Mouse (Mus musculus) bone marrow macrophage, adult 2 months (primary cell): ENCODE data around the gene Spats1.

Experiments used
- CTCF ChIP-seq: IDR thresholded peaks from 2 replicates; pipeline ENCODE4 v1.5.1; 2012; ENCODE audit warnings: low read depth, mild to moderate bottlenecking, low read length, moderate library complexity
- POLR2A ChIP-seq: IDR thresholded peaks from 2 replicates; pipeline ENCODE4 v1.6.1; 2012; ENCODE audit warnings: mild to moderate bottlenecking, low read depth, low read length, borderline replicate concordance

- no peak for TF ChIP-seq CTCF
- no peak for TF ChIP-seq POLR2A
Observed at GRCm38 (mm10) chr17:45458516-45458915, 16.7 kb downstream of the Spats1 start.
